In genomic region chr13:96604242-96604641, GRCm38 (mm10) we compare ENCODE assay signal across 27 mouse cellular contexts.
"Had no signal": no experiment of that assay in that cellular context is flagged by ENCODE, and none has a peak within 500 bp of the region (broad histone marks: within the 10 kb centered on the region; RNA-seq: fewer than 3 reads in every experiment).

No protein-coding gene starts in this region.

- H3K4me3 ChIP-seq: embryonic facial prominence, embryonic 10.5 days; embryonic facial prominence, embryonic 12.5 days; embryonic facial prominence, embryonic 13.5 days; embryonic facial prominence, embryonic 15.5 days; erythroblast, embryonic 14.5 days; forebrain, embryonic 10.5 days; forebrain, embryonic 12.5 days; forebrain, embryonic 13.5 days; forebrain, embryonic 15.5 days; gastrocnemius, adult 2 months; heart, adult 2 months; heart, embryonic 10.5 days had no signal

- H3K27ac ChIP-seq: embryonic facial prominence, embryonic 10.5 days; embryonic facial prominence, embryonic 12.5 days; embryonic facial prominence, embryonic 13.5 days; embryonic facial prominence, embryonic 15.5 days; forebrain, embryonic 10.5 days; forebrain, embryonic 12.5 days; forebrain, embryonic 13.5 days; forebrain, embryonic 15.5 days; gastrocnemius, adult 2 months; heart, adult 2 months; heart, embryonic 10.5 days had no signal

- H3K27me3 ChIP-seq: embryonic facial prominence, embryonic 12.5 days; embryonic facial prominence, embryonic 13.5 days; embryonic facial prominence, embryonic 15.5 days; forebrain, embryonic 12.5 days; forebrain, embryonic 13.5 days; forebrain, embryonic 15.5 days had no signal

- H3K4me2 ChIP-seq: embryonic facial prominence, embryonic 12.5 days; embryonic facial prominence, embryonic 13.5 days; embryonic facial prominence, embryonic 15.5 days; forebrain, embryonic 12.5 days; forebrain, embryonic 13.5 days; forebrain, embryonic 15.5 days had no signal

- H3K9ac ChIP-seq: embryonic facial prominence, embryonic 12.5 days; embryonic facial prominence, embryonic 13.5 days; embryonic facial prominence, embryonic 15.5 days; forebrain, embryonic 12.5 days; forebrain, embryonic 13.5 days; forebrain, embryonic 15.5 days; forebrain, postnatal 0 days had no signal

- ATAC-seq: forebrain, embryonic 13.5 days; forebrain, embryonic 14.5 days; forebrain, embryonic 15.5 days; forebrain, embryonic 16.5 days; forebrain, postnatal 0 days had no signal

- H3K9me3 ChIP-seq: embryonic facial prominence, embryonic 10.5 days; embryonic facial prominence, embryonic 12.5 days; embryonic facial prominence, embryonic 13.5 days; embryonic facial prominence, embryonic 15.5 days; forebrain, embryonic 10.5 days; forebrain, embryonic 12.5 days; forebrain, embryonic 13.5 days; forebrain, embryonic 15.5 days; heart, embryonic 10.5 days had no signal

- DNase-seq: cerebellum, adult 9-11 months; cerebellum, postnatal 10 days; cerebellum, postnatal 14 days; cerebellum, postnatal 25 days; cerebellum, postnatal 36 days; embryo, embryonic 11 days; forebrain, postnatal 0 days; gastrocnemius, adult 2 months; gastrocnemius, postnatal 10 days; gastrocnemius, postnatal 14 days; gastrocnemius, postnatal 25 days; gastrocnemius, postnatal 36 days; heart, adult 11 months; heart, adult 18-20 months; heart, adult 2 months had no signal

- H3K4me1 ChIP-seq: embryonic facial prominence, embryonic 10.5 days; embryonic facial prominence, embryonic 12.5 days; embryonic facial prominence, embryonic 13.5 days; embryonic facial prominence, embryonic 15.5 days; forebrain, embryonic 10.5 days; forebrain, embryonic 13.5 days; forebrain, embryonic 15.5 days; heart, embryonic 10.5 days had no signal
